Mouse (Mus musculus) G1E (cell line): Measurements from ENCODE around the gene Cyp1b1.

Source experiments
- CTCF ChIP-seq: IDR thresholded peaks from 2 replicates; pipeline ENCODE4 v1.5.1; 2012; ENCODE audit warnings: low read depth, low read length, inconsistent platforms, mixed read lengths
- GATA1 ChIP-seq: IDR thresholded peaks from 2 replicates; pipeline ENCODE4 v1.6.1; 2012; ENCODE audit warnings: borderline replicate concordance, low read length, inconsistent platforms, mixed read lengths
- POLR2AphosphoS5 ChIP-seq: IDR thresholded peaks from 2 replicates; pipeline ENCODE4 v1.6.1; 2012; ENCODE audit warnings: low read depth, low read length, inconsistent platforms; ENCODE audit not compliant: insufficient replicate concordance
- TAL1 ChIP-seq: conservative IDR thresholded peaks from 2 replicates; pipeline ENCODE4 v1.6.1; 2012; ENCODE audit warnings: low read depth, low read length, inconsistent platforms, mixed read lengths

DNA sequence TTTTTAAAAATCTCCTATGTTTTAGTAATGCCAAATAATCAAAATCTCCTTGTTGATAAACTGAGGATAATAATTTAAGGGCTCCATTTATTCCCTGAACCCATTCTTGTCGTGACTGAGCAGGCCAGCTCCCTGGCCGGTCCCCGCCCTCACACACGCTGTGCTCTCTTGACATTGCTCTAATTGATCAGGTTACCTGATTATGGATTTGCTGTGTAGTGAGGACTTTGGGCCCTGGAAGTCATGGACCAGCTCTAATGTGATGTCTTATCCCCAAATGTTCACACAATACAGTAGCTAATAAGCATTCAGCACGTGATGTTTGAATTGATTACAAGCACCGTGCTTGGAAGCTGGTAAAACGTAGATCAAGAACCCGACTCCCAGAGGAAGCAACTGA is 56.0 kb downstream of the Cyp1b1 start:
- no peak for TF ChIP-seq CTCF
- no peak for TF ChIP-seq GATA1
- no peak for TF ChIP-seq TAL1
- TF ChIP-seq POLR2AphosphoS5: no peak
